Mouse (Mus musculus) liver, adult (tissue): ENCODE results near the gene Kmt2c.

Source experiments
- GATA4 ChIP-seq: IDR thresholded peaks from 2 replicates; pipeline ENCODE4 v1.6.1; 2014; ENCODE audit warnings: mild to moderate bottlenecking, low read length; ENCODE audit not compliant: insufficient replicate concordance

The Kmt2c gene

GRCm38 (mm10) chr5:25461956-25462355, 36.6 kb downstream of the Kmt2c start:
- no peak for TF ChIP-seq GATA4

- no peak for TF ChIP-seq GATA4
These were observed 45.9 kb downstream of the Kmt2c start for GRCm38 (mm10) chr5:25452691-25453090.

GRCm38 (mm10) chr5:25437508-25437907, 61.1 kb downstream of the Kmt2c start:
- TF ChIP-seq GATA4, result no peak

- TF ChIP-seq GATA4, result no peak
These were observed 62.5 kb downstream of the Kmt2c start for GRCm38 (mm10) chr5:25436081-25436480.

- no peak for TF ChIP-seq GATA4
These were observed 76.0 kb downstream of the Kmt2c start for GRCm38 (mm10) chr5:25422576-25422975.

GRCm38 (mm10) chr5:25420601-25421000, 78.0 kb downstream of the Kmt2c start:
- TF ChIP-seq GATA4, result no peak

- TF ChIP-seq GATA4, result no peak
These were observed 83.2 kb downstream of the Kmt2c start for GRCm38 (mm10) chr5:25415382-25415781.

GRCm38 (mm10) chr5:25396727-25397126, 101.9 kb downstream of the Kmt2c start:
- no peak for TF ChIP-seq GATA4

GRCm38 (mm10) chr5:25392655-25393054, 105.9 kb downstream of the Kmt2c start:
- TF ChIP-seq GATA4, result no peak

GRCm38 (mm10) chr5:25383581-25383980, 115.0 kb downstream of the Kmt2c start:
- no peak for TF ChIP-seq GATA4

- TF ChIP-seq GATA4, result no peak
These were observed 119.4 kb downstream of the Kmt2c start for GRCm38 (mm10) chr5:25379188-25379587.

- no peak for TF ChIP-seq GATA4
These were observed 130.2 kb downstream of the Kmt2c start for GRCm38 (mm10) chr5:25368420-25368819.

- no peak for TF ChIP-seq GATA4
These were observed 131.5 kb downstream of the Kmt2c start for GRCm38 (mm10) chr5:25367126-25367525.

- TF ChIP-seq GATA4, result no peak
These were observed 145.1 kb downstream of the Kmt2c start for GRCm38 (mm10) chr5:25353509-25353908.

- no peak for TF ChIP-seq GATA4
These were observed 167.3 kb downstream of the Kmt2c start for GRCm38 (mm10) chr5:25331322-25331721.

- no peak for TF ChIP-seq GATA4
These were observed 184.7 kb downstream of the Kmt2c start for GRCm38 (mm10) chr5:25313881-25314280.

- no peak for TF ChIP-seq GATA4
These were observed 188.4 kb downstream of the Kmt2c start for GRCm38 (mm10) chr5:25310226-25310625.

GRCm38 (mm10) chr5:25296830-25297229, 201.8 kb downstream of the Kmt2c start:
- TF ChIP-seq GATA4, result no peak
